Mouse (Mus musculus): ENCODE results near the gene Fzr1. TPM values are rescaled to one million over a fixed set of nuclear protein-coding genes. Genes with fewer than 3 reads are reported as not detected.

Gene Fzr1
- polyA plus RNA-seq, 1 experiment from 2014 or later = 132 TPM

GRCm38 (mm10) chr10:81392270-81392669, 14.0 kb upstream of the Fzr1 start:
- H3K4me1 ChIP-seq (replicated peaks; ENCODE audit: control insufficient read depth, insufficient read depth, low read length) = peaks cover 3% of the 10 kb centered on the region
- no peak overlapping the region for H3K9ac ChIP-seq (ENCODE audit: low read length)
- no peak overlapping the region for H3K4me3 ChIP-seq (ENCODE audit: low read depth, low read length)
- peaks cover 2% of the 10 kb centered on the region; the same call in 1 of the 2 replicates for H3K36me3 ChIP-seq (ENCODE audit: control insufficient read depth, insufficient read depth, low read length)
- no peaks in the 10 kb centered on the region for H3K27me3 ChIP-seq (ENCODE audit: control insufficient read depth, insufficient read depth, low read length)
- H3K9me3 ChIP-seq (ENCODE audit: control insufficient read depth, low read length) = no peaks in the 10 kb centered on the region
- no peak for DNase-seq (ENCODE audit: low spot score)
- H3K27ac ChIP-seq (ENCODE audit: low read depth, low read length) = no peak overlapping the region
- no peak for ATAC-seq (replicated peaks; ENCODE audit: low FRiP score)
- 81% methylated on average over 6 of the region's 6 CpGs for WGBS
- H3K4me2 ChIP-seq (ENCODE audit: low read depth, low read length, severe bottlenecking) = no peak overlapping the region

DNA sequence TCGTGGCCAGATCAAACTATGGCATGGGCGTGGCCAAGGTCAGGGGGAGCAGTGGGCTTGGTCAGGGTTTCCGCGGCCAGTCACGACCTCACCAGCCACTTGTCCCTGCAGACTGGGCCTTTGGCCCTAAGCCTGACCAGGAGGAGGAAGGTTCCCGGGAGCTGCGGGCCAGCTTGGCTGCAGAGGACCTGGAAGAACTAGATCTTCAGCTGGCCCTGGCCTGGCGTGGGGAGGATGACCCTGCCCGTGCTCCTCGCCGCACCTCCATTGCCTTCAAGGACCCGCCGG, 12.3 kb upstream of the Fzr1 start:
- Histone ChIP-seq H3K4me2 (ENCODE audit: low read depth, low read length, severe bottlenecking) (no peak overlapping the region), H3K9ac (ENCODE audit: low read length) (no peak overlapping the region), H3K4me1 (replicated peaks; ENCODE audit: control insufficient read depth, insufficient read depth, low read length) (peaks cover 5% of the 10 kb centered on the region; the same call in 1 of the 2 replicates), H3K4me3 (ENCODE audit: low read depth, low read length) (no peak overlapping the region), H3K36me3 (ENCODE audit: control insufficient read depth, insufficient read depth, low read length) (peaks cover 2% of the 10 kb centered on the region; the same call in 1 of the 2 replicates), H3K27ac (ENCODE audit: low read depth, low read length) (no peak overlapping the region), H3K9me3 (ENCODE audit: control insufficient read depth, low read length) (no peaks in the 10 kb centered on the region), H3K27me3 (ENCODE audit: control insufficient read depth, insufficient read depth, low read length) (no peaks in the 10 kb centered on the region)
- DNase-seq (ENCODE audit: low spot score) = no peak
- no peak for ATAC-seq (replicated peaks; ENCODE audit: low FRiP score)
- 90% methylated on average over 13 of the region's 13 CpGs for WGBS

GRCm38 (mm10) chr10:81389801-81390677, 11.7 kb upstream of the Fzr1 start:
- peaks cover 8% of the 10 kb centered on the region for H3K4me1 ChIP-seq (replicated peaks; ENCODE audit: control insufficient read depth, insufficient read depth, low read length)
- peak; percentile 66; the same call in 1 of the 2 replicates for ATAC-seq (replicated peaks; ENCODE audit: low FRiP score)
- H3K4me3 ChIP-seq (ENCODE audit: low read depth, low read length) = no peak overlapping the region
- 59% methylated on average over 23 of the region's 23 CpGs for WGBS
- peak; percentile 89 for DNase-seq (ENCODE audit: low spot score)
- no peaks in the 10 kb centered on the region for H3K9me3 ChIP-seq (ENCODE audit: control insufficient read depth, low read length)
- H3K27me3 ChIP-seq (ENCODE audit: control insufficient read depth, insufficient read depth, low read length) = no peaks in the 10 kb centered on the region
- peaks cover 2% of the 10 kb centered on the region; the same call in 1 of the 2 replicates for H3K36me3 ChIP-seq (ENCODE audit: control insufficient read depth, insufficient read depth, low read length)
- H3K9ac ChIP-seq (ENCODE audit: low read length) = no peak overlapping the region
- no peak overlapping the region for H3K27ac ChIP-seq (ENCODE audit: low read depth, low read length)
- H3K4me2 ChIP-seq (ENCODE audit: low read depth, low read length, severe bottlenecking) = no peak overlapping the region

GRCm38 (mm10) chr10:81389373-81389772, 11.1 kb upstream of the Fzr1 start:
- ATAC-seq (replicated peaks; ENCODE audit: low FRiP score) = no peak
- Histone ChIP-seq H3K4me2 (ENCODE audit: low read depth, low read length, severe bottlenecking) (no peak overlapping the region), H3K4me3 (ENCODE audit: low read depth, low read length) (no peak overlapping the region), H3K9ac (ENCODE audit: low read length) (no peak overlapping the region), H3K9me3 (ENCODE audit: control insufficient read depth, low read length) (no peaks in the 10 kb centered on the region), H3K36me3 (ENCODE audit: control insufficient read depth, insufficient read depth, low read length) (peaks cover 2% of the 10 kb centered on the region; the same call in 1 of the 2 replicates), H3K27me3 (ENCODE audit: control insufficient read depth, insufficient read depth, low read length) (no peaks in the 10 kb centered on the region), H3K27ac (ENCODE audit: low read depth, low read length) (no peak overlapping the region), H3K4me1 (replicated peaks; ENCODE audit: control insufficient read depth, insufficient read depth, low read length) (peaks cover 11% of the 10 kb centered on the region)
- no peak for DNase-seq (ENCODE audit: low spot score)
- 66% methylated on average over 3 of the region's 3 CpGs for whole genome bisulfite sequencing

DNA sequence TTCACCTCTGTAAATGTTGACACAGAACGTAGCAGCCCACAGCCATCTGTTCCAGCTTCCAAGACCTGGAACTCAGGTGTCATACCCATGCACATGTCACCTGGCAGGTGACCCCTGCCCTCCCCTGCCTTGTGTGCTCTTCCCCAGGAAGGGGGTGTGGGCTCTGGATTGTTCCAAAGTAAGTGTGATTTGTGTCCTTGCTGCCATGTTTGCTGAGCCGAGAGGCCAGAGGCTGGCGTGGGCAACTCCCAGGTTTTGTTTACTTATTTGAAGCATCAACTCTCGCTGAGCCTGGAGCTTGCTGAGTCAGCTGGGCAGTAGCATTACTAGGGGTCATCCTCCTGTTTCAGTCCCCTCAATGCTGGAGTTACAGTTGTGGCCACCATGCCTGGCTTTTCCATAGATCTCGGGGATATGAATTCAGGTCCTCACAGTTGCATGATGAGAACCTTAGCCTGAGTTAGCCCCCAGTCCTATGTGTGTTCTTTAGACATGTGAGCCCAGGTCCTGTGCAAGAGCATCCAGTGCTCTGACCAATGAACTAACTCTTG, 10.3 kb upstream of the Fzr1 start, which contains the start of gene Gm48552:
Gm48552 (plus strand) TSS at position 501 of the 551 bp plus-strand sequence.
- DNase-seq (ENCODE audit: low spot score) = no peak
- Histone ChIP-seq H3K4me3 (ENCODE audit: low read depth, low read length) (no peak within 1 kb of the TSS), H3K27me3 (ENCODE audit: control insufficient read depth, insufficient read depth, low read length) (no peaks in the 10 kb centered on the region), H3K36me3 (ENCODE audit: control insufficient read depth, insufficient read depth, low read length) (peaks cover 2% of the 10 kb centered on the region; the same call in 1 of the 2 replicates), H3K9me3 (ENCODE audit: control insufficient read depth, low read length) (no peaks in the 10 kb centered on the region), H3K27ac (ENCODE audit: low read depth, low read length) (no peak within 1 kb of the TSS), H3K9ac (ENCODE audit: low read length) (no peak within 1 kb of the TSS), H3K4me1 (replicated peaks; ENCODE audit: control insufficient read depth, insufficient read depth, low read length) (peaks cover 11% of the 10 kb centered on the region), H3K4me2 (ENCODE audit: low read depth, low read length, severe bottlenecking) (no peak within 1 kb of the TSS)
- 95% methylated on average over 5 of the region's 5 CpGs for WGBS
- ATAC-seq (replicated peaks; ENCODE audit: low FRiP score) = no peak

DNA sequence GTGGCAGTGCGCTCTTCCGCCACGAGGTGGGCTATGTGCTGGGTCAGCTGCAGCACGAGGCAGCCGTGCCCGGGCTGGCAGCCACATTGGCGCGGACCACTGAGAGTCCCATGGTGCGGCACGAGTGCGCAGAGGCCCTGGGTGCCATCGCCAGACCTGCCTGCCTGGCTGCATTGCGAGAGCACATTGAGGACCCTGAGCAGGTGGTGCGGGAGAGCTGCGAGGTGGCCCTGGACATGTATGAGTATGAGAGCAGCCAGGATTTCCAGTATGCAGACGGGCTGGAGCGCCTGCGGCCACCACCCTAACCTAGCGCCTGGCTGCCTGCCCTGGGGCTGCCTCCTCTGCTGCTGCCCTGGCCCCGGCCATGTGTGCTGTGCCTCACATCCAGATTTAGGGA, 9.4 kb upstream of the Fzr1 start:
- ATAC-seq (replicated peaks; ENCODE audit: low FRiP score) = no peak
- Histone ChIP-seq H3K27ac (ENCODE audit: low read depth, low read length) (no peak overlapping the region), H3K9me3 (ENCODE audit: control insufficient read depth, low read length) (no peaks in the 10 kb centered on the region), H3K36me3 (ENCODE audit: control insufficient read depth, insufficient read depth, low read length) (peaks cover 2% of the 10 kb centered on the region; the same call in 1 of the 2 replicates), H3K9ac (ENCODE audit: low read length) (no peak overlapping the region), H3K4me2 (ENCODE audit: low read depth, low read length, severe bottlenecking) (no peak overlapping the region), H3K27me3 (ENCODE audit: control insufficient read depth, insufficient read depth, low read length) (no peaks in the 10 kb centered on the region), H3K4me3 (ENCODE audit: low read depth, low read length) (no peak overlapping the region), H3K4me1 (replicated peaks; ENCODE audit: control insufficient read depth, insufficient read depth, low read length) (peaks cover 7% of the 10 kb centered on the region)
- WGBS = 95% methylated on average over 20 of the region's 20 CpGs
- no peak for DNase-seq (ENCODE audit: low spot score)

- H3K4me2 ChIP-seq (ENCODE audit: low read depth, low read length, severe bottlenecking) = peak overlapping the region; percentile 94
Observed at GRCm38 (mm10) chr10:81385603-81386306, 7.4 kb upstream of the Fzr1 start.

GRCm38 (mm10) chr10:81384605-81384982, 6.3 kb upstream of the Fzr1 start:
- peaks cover 7% of the 10 kb centered on the region for H3K4me1 ChIP-seq (replicated peaks; ENCODE audit: control insufficient read depth, insufficient read depth, low read length)
- under 1% methylated on average over 19 of the region's 19 CpGs for WGBS
- ATAC-seq (replicated peaks; ENCODE audit: low FRiP score) = 0 out of 2 replicates have a peak, but pooled peaks have one; percentile 11
- peaks cover 2% of the 10 kb centered on the region; the same call in 1 of the 2 replicates for H3K36me3 ChIP-seq (ENCODE audit: control insufficient read depth, insufficient read depth, low read length)
- DNase-seq (ENCODE audit: low spot score) = no peak
- peak overlapping the region; percentile 94 for H3K4me2 ChIP-seq (ENCODE audit: low read depth, low read length, severe bottlenecking)
- no peaks in the 10 kb centered on the region for H3K27me3 ChIP-seq (ENCODE audit: control insufficient read depth, insufficient read depth, low read length)
- peak overlapping the region; percentile 79 for H3K9ac ChIP-seq (ENCODE audit: low read length)
- H3K27ac ChIP-seq (ENCODE audit: low read depth, low read length) = peak overlapping the region; percentile 64
- H3K4me3 ChIP-seq (ENCODE audit: low read depth, low read length) = peak overlapping the region; percentile 90
- H3K9me3 ChIP-seq (ENCODE audit: control insufficient read depth, low read length) = no peaks in the 10 kb centered on the region

More at GRCm38 (mm10) chr10:81385603-81386306, 7.4 kb upstream of the Fzr1 start:
- Histone ChIP-seq H3K27me3 (ENCODE audit: control insufficient read depth, insufficient read depth, low read length) (no peaks in the 10 kb centered on the region), H3K9me3 (ENCODE audit: control insufficient read depth, low read length) (no peaks in the 10 kb centered on the region), H3K36me3 (ENCODE audit: control insufficient read depth, insufficient read depth, low read length) (peaks cover 2% of the 10 kb centered on the region; the same call in 1 of the 2 replicates), H3K4me1 (replicated peaks; ENCODE audit: control insufficient read depth, insufficient read depth, low read length) (peaks cover 7% of the 10 kb centered on the region), H3K4me3 (ENCODE audit: low read depth, low read length) (peak overlapping the region; percentile 90; the same call in 1 of the 2 replicates), H3K9ac (ENCODE audit: low read length) (no peak overlapping the region), H3K27ac (ENCODE audit: low read depth, low read length) (no peak overlapping the region)
- no peak for ATAC-seq (replicated peaks; ENCODE audit: low FRiP score)
- 87% methylated on average over 22 of the region's 22 CpGs for WGBS
- no peak for DNase-seq (ENCODE audit: low spot score)

Data from forebrain, embryonic 11.5 days (tissue).